Mouse (Mus musculus) layer of hippocampus, adult 11-12 months (tissue): Measurements from ENCODE around the gene Taf12.

Experiments
- DNase-seq: peaks from one replicate; pipeline ENCODE4 v3.0.0; 2022; ENCODE audit warnings: low spot score

Gene Taf12

DNA sequence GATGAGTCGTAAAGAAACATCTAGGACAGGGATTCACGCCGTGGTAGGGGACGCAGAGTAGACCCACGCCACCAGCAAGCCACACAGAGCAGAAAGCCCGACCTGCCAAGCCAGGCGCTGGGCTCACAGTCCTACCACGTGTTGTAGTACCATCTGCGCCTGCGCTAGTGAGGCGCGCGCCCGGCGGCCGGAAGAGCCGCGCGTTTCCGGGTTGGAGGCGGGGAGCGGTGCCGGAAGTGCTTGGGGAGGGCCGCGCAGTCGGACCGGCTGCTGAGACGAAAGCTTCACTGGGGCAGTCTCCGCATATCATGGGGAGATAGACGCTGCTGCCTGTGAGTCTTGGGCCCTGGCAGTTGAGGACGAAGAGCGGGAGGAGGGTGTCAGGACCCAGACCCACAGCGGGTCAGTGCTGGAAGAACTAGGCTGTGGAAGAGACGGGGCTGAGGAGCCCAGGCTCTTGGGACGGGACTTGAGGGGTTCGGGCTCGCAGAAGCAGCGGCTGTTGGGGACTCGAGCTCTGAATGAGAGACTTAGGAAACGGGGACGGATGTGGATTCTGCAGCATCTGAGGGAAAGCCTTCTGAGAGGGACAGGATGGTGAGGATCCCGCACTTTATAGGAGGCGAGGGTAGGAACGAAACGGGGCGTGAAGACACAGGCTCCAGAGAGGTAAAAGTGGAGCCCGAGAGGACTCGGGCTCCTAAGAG lies at the start of gene Taf12:
TSS of gene Taf12 (plus strand) at position 220 of the 707 bp plus-strand sequence.
- peak; percentile 94 for DNase-seq

DNA sequence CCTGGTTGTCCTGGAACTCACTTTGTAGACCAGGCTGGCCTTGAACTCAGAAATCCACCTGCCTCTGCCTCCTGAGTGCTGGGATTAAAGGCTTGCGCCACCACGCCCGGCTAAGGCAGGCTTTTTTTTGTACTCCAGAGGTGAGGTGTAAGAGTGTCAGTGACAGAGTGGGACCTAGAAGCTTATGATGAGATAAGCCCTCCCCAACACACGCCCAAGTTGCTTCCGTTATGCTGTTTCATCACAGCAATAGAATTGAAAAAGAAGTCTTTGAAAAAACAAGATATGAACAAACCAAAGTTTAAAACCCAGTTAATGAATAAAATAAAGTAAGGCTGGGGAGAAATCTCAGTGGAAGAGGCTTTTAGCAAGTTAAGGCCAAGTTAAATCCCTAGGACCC lies 43.8 kb upstream of the Taf12 start:
- DNase-seq: no peak

DNA sequence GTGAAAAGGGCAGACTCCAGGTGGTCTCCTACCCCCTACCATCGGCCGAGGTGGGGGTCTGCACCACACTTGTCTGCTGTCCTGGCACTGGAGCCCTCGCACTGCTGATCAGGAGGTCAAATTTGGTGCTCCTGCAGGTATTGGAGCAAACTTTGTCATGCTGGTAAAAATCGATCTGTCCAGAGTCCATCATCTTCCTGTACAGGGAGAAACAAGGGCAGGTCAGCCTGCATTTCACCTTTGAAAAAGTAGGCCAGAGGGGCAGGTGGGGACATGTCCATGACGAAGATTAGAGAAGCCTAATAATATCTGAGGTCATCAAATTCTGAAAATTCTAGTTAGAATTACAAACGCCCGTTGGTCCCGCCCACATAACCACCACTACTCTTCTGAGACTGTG lies 39.5 kb upstream of the Taf12 start:
- DNase-seq: no peak

DNA sequence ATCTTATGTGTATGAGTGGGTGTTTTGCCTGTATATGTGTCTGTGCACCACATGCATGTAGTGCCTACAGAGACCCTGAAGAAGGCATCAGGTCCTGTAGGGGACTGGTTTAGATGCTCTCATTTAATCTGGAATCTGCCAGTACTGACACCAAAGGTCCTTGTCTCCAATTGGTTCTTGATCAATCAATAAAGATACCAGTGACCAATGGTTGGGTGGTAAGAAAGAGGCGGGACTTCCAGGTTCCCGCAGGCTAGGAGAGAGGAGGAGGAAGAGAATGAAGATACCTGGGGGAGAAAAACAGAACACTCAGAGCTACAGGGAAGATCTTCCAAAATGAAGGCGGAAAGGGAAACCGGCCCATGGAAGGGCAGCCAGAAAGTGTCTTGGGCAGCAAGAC lies 35.8 kb upstream of the Taf12 start:
- DNase-seq: no peak

DNA sequence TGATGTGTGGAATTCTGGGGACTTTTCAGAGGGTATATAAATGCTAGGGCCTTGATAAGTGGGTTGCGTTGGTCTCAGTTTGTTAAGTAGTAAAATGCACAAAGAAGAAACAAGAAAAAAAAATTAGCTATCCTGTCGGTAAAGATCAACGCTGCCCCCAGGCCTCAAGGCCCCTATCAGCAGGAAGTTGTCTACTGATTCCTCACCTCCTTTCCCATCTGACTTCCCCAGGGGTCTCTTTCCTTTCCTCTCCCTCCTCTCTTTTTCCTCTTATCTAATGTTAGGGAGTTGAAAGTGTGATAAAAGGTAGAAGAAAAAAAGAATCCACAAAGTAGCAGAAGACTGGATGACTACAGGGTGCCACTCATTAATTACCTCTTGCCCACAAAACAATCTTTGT lies 33.8 kb upstream of the Taf12 start:
- DNase-seq: no peak

DNA sequence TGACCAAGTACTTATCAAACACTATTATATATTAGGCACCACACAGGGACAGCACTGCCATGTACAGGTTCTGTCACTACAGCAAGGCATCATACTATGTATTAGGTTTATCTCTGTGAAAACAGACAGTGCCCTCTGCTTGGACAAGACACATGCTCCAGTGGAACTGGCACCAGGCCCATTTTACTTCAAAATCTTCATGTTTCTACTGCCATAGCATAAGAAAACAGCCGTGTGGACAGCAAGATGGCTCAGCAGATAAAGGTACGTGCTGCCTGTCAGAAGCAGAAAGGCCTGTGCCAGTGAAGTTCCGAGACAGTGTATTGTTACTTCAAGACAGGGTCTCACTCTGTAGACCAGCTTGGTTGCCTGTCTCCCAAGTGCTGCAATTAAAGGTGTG lies 33.0 kb upstream of the Taf12 start:
- DNase-seq: no peak

DNA sequence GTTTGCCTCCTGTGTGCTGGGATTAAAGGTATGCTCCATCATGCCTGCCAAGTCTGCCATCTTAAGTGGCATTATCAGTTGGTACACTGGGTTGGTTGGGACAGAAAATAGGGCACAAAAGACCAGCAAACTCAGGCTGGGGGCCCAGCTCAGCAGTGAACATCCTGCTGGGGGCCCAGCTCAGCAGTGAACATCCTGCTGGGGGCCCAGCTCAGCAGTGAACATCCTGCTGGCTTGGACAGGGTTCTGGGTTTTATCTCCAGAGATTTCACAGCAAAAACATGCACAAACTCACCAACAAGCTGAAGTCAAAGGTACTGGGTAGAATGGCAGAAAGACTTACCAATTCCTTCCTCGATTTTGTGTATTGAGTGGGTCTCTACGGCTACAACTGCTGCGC lies 28.5 kb upstream of the Taf12 start:
- DNase-seq: no peak

DNA sequence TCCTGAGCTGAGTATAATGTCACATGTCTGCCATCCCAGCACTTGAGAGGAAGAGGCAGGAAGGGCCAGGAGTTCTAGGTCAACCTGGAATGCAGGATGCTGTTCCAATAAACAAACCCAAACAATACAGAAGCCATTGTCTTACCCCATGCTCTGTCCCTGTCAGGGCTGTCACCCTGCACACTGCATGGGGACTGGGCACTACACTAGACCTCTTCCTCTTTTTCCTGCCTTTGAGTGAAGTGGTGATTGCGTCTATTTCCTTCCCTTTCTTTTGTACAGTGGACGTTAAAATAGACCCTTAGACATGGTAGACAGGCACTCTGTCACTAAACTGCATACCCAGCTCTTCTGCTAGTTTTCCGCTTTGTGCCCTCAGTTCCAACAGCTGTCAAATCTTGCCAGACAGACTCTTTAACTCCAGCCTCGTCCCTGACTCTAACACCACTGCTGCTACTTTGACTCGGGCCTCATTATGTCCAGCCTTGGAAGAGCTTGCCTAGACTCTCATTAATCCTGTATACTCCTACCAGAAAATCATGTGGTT lies 26.7 kb upstream of the Taf12 start:
- DNase-seq: peak; percentile 33

DNA sequence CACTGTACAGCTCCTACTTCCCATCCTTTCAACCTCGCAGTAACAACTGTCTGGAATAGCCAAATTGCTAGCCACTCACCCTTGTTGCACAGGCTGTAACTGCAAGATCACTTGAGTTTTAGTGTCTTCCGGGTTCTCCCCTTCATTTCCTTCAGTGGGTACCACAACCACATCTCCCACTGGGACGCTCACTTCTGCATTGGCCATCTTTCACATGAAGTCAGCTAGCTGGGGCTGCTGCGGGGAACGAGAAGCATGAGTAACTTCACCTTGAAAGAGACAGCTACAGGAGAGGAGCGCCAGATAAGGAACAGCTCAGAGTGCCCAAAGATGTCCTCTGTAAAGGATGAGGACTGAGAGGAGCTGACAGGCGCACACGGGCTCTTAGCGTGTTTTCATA lies 22.6 kb upstream of the Taf12 start:
- DNase-seq: no peak

DNA sequence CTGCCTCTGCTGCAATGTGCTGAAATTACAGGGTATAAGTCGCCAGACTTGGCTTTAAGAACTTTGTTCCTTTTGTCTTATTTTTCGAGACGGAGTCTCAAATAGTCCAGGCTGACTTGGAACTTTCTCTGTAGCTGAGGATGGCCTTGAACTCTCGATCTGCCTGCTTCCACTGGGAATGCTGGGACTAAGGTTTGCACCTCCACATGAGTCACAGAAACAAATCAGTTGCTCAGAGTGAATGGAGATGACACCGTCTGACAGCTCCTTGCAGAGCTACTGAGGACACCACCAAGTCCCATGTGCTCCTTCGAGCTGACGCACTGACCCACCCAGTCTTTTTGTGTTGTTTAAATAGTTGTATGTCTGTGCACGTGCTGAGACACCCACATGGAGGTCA lies 21.0 kb upstream of the Taf12 start:
- DNase-seq: no peak

DNA sequence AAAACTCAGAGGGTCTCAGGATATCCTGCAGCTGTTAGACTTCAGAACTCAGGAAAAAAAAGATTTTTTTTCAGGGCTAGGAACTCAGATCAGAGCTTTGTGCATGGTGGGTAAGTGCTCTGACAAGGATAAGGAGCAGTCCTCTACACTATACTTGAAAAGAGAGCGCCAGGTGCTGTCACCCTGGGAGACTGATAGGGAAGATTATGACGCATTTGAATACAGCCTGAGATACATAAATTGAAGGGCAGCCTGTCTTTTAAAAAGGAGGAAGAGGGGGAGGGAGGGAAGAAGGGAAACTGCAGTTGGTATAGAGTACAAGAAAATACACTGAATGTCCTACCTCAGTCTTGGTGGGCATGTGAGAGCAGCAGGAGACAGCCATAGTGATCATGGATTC lies 20.6 kb upstream of the Taf12 start:
- no peak for DNase-seq

DNA sequence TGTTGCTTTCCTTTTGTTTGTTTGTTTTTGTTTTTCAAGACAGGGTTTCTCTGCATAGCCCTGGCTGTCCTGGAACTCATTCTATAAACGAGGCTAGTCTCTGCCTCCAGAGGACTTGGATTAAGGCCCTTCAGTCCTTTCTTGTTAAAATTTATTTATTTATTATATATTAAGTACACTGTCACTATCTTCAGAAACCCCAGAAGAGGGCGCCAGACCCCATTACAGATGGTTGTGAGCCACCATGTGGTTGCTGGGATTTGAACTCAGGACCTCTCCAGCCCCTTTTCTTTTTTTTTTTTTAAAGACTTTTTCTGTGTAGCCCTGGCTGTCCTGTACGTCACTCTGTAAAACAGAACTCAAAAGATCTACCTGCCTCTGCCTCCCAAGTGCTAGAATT lies 19.2 kb upstream of the Taf12 start:
- DNase-seq: no peak

DNA sequence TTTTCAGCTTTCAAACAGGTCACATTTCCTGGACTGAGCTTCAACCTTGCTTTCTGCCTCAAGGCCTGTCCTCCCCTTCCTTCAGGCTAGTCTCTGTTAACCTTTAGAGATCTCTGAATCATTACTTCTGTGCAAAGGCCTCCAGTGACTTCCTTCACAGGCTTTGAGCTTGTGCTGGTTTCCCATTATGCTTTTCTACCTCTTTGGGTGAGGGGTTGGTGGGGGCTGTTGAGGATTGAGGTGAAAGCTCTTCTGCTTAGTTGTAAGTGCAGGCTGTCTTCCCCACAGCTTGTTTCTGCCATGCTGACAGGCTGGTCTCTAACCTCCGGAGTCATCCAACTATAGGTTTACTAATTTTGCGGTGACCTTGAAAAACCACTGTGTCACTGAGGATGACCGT lies 17.8 kb upstream of the Taf12 start:
- DNase-seq: no peak

DNA sequence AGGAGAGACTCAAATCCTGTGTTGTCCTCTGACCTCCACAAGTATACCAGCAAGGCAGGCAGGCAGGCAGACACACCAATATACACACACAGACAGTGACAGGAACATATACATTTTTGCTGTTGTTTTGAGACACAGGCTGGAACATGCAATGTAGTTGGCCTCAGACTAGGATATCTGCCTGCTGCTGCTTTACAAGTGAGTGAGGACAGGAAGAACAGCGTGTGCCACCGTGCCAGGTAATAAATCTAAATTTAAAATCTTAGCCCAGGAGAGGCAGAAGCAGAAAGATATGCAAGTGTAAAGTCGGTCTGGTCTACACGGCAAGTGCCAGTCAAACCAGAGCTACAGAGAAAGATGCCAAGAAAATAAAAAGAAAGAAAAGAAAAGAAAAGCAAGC lies 14.9 kb upstream of the Taf12 start:
- no peak for DNase-seq

DNA sequence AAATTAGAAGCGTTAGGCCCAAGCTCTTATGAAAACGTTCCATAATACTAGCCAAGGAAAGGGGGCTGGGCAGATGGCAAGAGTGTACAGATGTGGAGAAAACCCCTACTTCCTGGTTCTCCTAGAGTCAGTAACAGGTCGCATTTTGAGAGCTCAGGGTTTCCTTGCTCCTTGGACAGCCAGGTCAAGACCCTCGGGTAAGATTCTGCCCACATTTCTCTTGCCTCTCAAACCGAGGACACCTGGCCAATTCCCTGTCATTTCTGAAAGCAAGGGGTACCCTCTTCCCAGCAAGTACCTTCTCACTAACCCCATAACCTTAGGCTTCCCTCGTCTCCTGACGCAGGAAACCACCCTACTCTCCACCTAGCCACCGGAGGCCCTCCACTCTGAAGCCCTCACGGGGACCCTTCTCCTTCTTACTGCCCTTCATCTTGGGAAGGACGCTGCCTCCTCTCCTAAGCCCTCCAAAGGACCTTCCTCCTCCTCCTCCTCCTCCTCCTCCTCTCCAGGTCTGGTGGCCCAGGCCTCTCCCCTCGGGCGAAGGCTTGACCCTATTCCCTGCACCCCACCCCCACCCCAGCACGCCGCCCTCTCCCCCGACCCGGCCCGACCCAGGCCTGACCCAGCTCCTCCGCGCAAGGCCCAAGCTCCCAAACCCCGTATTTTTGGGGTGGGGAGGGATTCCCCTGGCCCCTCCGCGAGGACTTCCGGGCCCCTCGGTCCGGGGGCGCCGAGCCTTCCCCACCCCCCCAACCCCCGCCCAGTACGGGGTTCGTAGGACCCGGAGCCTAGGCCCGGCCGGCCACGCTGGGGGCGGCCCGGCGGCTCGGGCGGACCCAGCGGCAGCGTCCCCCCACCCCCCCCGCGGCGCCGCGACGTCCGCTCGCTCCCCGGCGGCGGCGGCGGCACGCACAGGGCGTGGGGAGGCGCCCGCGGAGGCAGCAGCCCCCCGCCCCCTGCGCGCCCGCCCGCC lies 13.5 kb upstream of the Taf12 start:
- DNase-seq: no peak

DNA sequence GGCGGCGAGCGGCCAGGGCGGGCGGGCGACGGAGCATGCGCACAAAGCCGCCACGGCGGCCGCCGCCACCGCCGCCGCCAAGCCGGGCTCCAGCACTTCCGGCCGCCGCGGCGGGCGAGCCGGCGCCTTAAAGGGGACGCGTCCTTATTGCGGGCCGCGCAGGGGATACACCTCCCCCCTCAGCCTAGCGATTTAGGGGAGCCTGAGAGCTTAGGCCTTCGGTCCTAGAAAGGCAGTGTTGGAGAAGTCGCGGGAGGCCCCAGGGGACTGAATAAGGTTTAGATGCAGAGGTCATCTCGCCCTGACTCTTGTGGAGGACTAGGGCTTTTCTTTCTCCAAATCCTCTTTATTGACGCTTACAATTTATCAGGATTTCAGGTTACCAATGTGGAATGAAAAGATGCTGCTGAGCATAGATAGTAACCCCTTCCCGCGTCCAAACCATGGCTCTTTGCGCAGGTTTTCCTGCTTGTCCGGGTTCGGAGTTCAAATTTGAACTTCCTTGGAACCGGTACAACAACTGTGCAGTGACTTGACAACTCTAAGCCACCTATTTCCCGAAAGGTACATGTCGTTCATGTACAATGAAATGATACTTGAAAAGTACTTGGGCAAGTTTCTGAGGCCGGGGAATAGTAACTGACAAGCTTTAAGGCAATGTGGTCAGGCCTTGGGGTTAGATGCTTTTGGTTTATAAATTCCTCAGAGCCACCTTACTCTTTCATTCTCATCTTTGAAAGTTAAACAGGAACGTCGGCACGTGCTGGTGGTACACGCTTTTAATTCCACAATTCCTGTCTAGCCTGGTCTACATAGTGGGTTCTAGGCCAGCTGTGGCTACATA lies 12.4 kb upstream of the Taf12 start, which contains the start of gene Gmeb1:
TSS of gene Gmeb1 (minus strand) at position 89 of the 844 bp plus-strand sequence.
- DNase-seq: peak; percentile 77

DNA sequence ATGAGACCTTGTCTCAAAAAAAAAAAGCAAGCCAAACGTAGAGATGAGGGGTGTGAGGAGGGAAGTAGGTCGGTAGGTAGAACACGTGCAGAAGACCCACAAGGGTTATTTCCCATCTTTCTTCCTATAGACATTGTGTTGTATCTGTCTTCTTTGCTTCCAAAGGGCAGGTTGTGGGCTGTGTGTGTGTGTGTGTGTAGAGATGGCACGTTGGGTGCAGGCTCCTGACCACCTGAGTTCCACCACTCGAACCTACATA lies 11.9 kb upstream of the Taf12 start:
- no peak for DNase-seq

DNA sequence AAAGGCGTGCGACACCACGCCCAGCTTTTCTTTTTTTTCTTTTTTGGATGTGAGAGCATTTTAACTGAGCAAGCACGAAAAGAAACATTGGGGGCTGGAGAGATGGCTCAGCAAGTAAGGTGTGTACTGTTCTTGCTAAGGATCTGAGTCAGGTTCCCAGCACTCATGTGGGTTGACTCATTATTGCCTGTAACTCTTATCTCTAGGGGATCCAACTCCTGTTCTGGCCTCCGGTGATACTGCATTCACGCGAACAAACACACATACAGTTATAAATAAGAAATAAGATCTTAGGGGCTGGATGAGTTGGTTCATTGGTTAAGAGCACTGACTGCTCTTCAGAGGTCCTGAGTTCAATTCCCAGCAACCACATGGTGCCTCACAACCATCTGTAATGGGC lies 10.9 kb upstream of the Taf12 start:
- DNase-seq: no peak

DNA sequence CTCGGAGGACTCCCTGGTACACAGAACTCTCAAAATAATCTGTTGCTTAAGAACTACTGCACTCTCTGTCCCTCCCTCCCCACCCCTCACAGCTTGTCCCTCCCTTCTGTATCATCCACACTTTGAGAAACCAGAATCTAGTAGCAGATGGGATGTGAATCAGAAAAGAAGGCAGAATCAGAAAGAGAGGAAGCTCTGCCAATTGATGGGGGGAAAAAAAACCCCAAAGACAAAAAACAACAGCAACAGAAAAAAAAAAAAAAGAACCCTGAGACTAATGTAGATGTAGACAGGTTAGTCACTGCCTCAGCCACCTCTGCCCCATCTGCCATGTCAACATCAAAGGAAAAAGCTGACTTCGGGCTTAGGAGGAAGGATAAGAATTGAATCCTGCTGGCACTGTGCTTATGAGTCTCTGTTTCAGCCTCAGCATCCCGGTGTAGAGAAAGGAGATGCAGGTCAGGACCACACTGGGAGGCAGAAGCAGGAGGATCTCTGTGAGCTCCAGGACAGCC lies 7.3 kb upstream of the Taf12 start:
- no peak for DNase-seq

DNA sequence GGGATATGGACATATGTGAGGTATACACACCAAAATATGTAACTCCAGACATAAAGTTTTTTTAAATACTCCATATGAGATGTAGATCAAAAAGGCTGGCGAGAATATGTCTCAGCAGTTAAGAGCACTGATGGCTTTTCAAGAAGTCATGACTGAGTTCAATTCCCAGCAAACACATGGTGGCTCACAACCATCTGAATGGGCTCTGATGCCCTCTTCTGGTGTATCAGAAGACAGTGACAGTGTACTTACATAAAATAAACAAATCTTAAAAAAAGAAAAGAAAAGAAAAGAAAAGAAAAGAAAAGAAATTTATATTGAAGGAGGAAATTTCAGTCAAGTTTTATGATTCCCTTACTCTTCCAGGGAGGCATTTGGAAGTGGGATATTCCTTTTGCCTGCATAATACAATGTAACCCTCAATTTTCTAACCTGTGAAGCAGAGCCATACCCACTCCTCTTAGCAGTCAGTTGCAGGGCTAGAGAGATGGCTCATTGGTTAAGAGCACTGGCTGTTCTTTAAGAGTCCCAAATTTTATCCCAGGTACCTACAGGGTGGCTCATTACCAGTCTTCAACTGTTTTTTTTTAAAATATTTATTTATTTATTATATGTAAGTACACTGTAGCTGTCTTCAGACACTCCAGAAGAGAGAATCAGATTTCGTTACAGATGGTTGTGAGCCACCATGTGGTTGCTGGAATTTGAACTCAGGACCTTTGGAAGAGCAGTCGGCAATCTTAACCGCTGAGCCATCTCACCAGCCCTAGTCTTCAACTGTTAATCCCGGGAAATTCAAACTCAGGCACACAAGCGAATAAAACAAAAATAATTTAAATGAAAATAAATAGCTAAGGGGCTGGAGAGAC lies 5.1 kb upstream of the Taf12 start:
- no peak for DNase-seq
